Mouse (Mus musculus) adrenal gland, postnatal 10 days (tissue): ENCODE measurements around the gene 4931428L18Rik. TPM values are rescaled to one million over a fixed set of nuclear protein-coding genes. Genes with fewer than 3 reads are reported as not detected.

Source experiments
- total RNA-seq, 2 experiments: library from RNA; stranded (reverse); gene quantifications; 2 replicates each; pipeline ENCODE4 v1.2.3; 2021

Gene 4931428L18Rik
- total RNA-seq, 2 experiments from 2014 or later = 0.54 TPM; not detected in 1

Other genes with a start within 250 kb of the 4931428L18Rik start
- not detected for gene AC153137.1, start 244.7 kb downstream of the 4931428L18Rik start, total RNA-seq
- not detected for gene Lgsn, start 46.3 kb downstream of the 4931428L18Rik start, total RNA-seq
- gene Pih1d3, start 154 bp upstream of the 4931428L18Rik start, total RNA-seq = not detected